Mouse (Mus musculus) common myeloid progenitor, adult 5-6 weeks (primary cell): ENCODE measurements around the gene Lrrn4cl. TPM values are rescaled to one million over a fixed set of nuclear protein-coding genes. Genes with fewer than 3 reads are reported as not detected.
"Not testable (repeated sequence)": the region's sequence is repeated elsewhere in the genome, so short reads cannot be mapped to it uniquely, and the experiment has no call there.

Experiments
- ATAC-seq: replicated peaks from 2 replicates; pipeline ENCODE4 v1.8.0; 2016; ENCODE audit warnings: low read depth, mild to moderate bottlenecking, moderate TSS enrichment, inconsistent platforms; ENCODE audit not compliant: poor library complexity, severe bottlenecking
- total RNA-seq: library from RNA; stranded (forward); fragments of 200-1000, 187-1606 nt; gene quantifications from 2 replicates; pipeline ENCODE4 v1.2.3, GENCODE M21; 2017

The Lrrn4cl gene
- total RNA-seq, 1 experiment from 2014 or later, result 0.73 TPM

GRCm38 (mm10) chr19:8837251-8837791 is 13.2 kb upstream of the Lrrn4cl start, which contains the start of gene Bscl2:
Gene Bscl2, plus strand, starts transcription at chr19:8837467.
- ATAC-seq, result peak; percentile 78

- ATAC-seq, result no peak
Measured at GRCm38 (mm10) chr19:8838041-8838730, 12.4 kb upstream of the Lrrn4cl start.

GRCm38 (mm10) chr19:8839103-8839907 is 11.3 kb upstream of the Lrrn4cl start, which contains the start of gene Gng3:
Gene Gng3, minus strand, starts transcription at chr19:8839194.
- no peak for ATAC-seq

GRCm38 (mm10) chr19:8839908-8840791 is 10.4 kb upstream of the Lrrn4cl start:
- peak; percentile 66 for ATAC-seq

GRCm38 (mm10) chr19:8841012-8841411 is 9.6 kb upstream of the Lrrn4cl start:
- ATAC-seq, result no peak

- ATAC-seq, result no peak
Measured at GRCm38 (mm10) chr19:8842961-8843360, 7.6 kb upstream of the Lrrn4cl start.

GRCm38 (mm10) chr19:8844371-8845129 is 6.0 kb upstream of the Lrrn4cl start:
- peak; percentile 45; the same call in 1 of the 2 replicates for ATAC-seq

- no peak for ATAC-seq
Measured at GRCm38 (mm10) chr19:8848356-8848755, 2.2 kb upstream of the Lrrn4cl start.

- ATAC-seq, result no peak
Measured at GRCm38 (mm10) chr19:8851639-8852038, 1.1 kb downstream of the Lrrn4cl start.

GRCm38 (mm10) chr19:8852236-8852928 is 1.8 kb downstream of the Lrrn4cl start:
- ATAC-seq, result no peak

GRCm38 (mm10) chr19:8853117-8853516 is 2.5 kb downstream of the Lrrn4cl start:
- no peak for ATAC-seq

GRCm38 (mm10) chr19:8857689-8858088 is 7.1 kb downstream of the Lrrn4cl start:
- ATAC-seq, result peak; percentile 84

GRCm38 (mm10) chr19:8859018-8859417 is 8.4 kb downstream of the Lrrn4cl start:
- no peak for ATAC-seq

- ATAC-seq, result no peak
Measured at GRCm38 (mm10) chr19:8864265-8864664, 13.7 kb downstream of the Lrrn4cl start.

GRCm38 (mm10) chr19:8870381-8870780 is 19.8 kb downstream of the Lrrn4cl start:
- not testable (repeated sequence) for ATAC-seq

- 0 out of 2 replicates have a peak, but pooled peaks have one; percentile 21 for ATAC-seq
Measured at GRCm38 (mm10) chr19:8870838-8871237, 20.3 kb downstream of the Lrrn4cl start.

- ATAC-seq, result peak; percentile 99
Measured at GRCm38 (mm10) chr19:8871267-8872186, 21.0 kb downstream of the Lrrn4cl start, which contains the start of gene Ubxn1. Gene Ubxn1, plus strand, starts transcription at chr19:8871496.
